Mouse (Mus musculus) thymus, postnatal 25 days (tissue): ENCODE results near the gene Myo1e.

Experiments
- DNase-seq: peaks from one replicate; pipeline ENCODE4 v3.0.0; 2022

The Myo1e gene

DNA sequence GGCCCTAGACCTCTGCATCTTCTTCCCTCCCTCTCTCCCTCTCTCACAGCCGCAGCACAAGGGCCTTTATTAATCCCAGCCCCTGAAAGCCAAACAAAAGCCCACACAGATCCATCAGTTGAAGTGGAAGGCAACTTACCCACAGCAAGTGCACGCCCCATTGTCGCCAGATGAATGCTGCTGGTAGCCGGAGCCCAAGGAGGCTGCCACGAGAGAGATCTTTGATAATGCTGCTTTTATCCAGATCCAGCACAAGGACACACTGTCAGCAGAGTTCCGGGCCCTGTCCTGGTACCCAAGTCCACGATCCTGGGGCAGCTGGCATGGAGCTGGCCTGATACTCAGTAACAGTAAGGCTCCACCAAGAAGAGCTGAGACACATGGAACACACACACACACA lies 91.1 kb downstream of the Myo1e start:
- no peak for DNase-seq

DNA sequence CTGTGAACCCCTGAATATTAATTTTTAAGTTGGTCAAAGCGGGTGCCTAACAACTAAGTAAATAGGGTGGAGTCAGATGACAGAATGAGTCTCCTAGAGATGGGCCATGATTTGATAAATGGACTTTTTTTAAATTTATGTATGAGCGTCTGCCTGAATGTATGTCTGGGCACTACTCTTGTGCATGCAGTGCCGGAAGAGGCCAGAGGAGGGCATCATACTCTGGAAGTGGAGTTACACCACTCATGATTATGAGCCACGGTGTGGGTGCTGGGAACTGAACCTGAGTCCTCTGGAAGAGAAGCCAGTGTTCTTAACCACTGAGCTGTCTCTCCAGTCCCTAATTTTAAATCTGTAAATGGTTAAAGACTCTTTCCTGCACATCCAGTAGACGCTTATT lies 93.6 kb downstream of the Myo1e start:
- no peak for DNase-seq

DNA sequence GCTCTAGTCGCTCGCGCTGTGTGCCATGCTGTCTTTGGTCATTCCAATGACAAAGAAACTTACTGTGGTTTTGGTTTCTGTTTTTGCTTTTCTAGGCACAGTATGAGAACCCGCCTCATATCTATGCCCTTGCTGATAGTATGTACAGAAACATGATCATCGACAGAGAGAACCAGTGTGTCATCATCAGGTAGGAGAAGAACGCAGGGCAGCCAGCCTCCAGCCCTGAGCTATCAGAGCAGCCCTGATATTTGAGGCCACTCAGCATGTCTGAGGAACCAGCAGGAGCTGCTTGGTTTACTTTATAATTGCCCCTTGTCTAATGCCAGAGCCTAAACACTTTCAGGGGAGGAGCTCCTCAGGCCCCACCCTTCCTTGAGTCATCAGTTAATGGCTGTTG lies 94.4 kb downstream of the Myo1e start:
- no peak for DNase-seq

DNA sequence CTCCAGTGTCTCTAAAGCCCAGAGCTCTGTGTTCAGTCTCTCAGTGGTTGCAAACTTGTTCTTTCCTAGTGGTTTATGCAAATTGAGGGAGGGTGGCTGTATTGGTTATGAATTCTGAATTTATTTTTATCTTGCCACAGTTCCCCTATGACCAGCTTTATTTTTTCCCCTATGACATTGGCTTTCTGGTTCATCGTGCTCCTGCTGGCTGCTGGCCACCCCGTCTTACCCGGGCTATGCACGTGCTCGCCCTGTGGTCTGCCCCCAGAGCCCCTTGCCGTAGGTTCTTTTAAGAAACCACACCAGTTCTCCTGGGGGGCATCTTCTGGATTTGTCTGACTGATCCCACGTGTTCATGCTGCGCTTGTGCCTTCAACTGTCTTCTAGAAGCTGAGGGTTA lies 97.8 kb downstream of the Myo1e start:
- DNase-seq = no peak

DNA sequence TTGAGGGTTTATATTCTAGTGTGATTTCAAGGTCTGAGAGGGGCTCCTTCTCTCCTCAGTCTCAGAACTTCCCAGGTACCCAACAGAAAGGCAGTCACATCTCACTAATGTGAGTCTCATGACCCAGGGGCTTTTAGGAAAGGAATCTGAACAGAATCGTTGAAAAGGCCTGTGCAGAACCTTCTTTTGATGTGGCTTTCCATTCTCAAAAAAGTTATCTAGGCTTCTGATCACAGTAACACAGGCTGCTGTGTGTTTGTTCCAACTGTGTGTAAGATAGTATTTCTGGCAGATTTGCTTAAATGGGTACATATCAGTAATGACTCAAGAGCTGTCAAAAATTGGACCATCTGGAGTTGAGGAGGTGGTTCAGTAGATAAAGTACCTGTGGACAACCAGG lies 102.9 kb downstream of the Myo1e start:
- peak; percentile 21 for DNase-seq

DNA sequence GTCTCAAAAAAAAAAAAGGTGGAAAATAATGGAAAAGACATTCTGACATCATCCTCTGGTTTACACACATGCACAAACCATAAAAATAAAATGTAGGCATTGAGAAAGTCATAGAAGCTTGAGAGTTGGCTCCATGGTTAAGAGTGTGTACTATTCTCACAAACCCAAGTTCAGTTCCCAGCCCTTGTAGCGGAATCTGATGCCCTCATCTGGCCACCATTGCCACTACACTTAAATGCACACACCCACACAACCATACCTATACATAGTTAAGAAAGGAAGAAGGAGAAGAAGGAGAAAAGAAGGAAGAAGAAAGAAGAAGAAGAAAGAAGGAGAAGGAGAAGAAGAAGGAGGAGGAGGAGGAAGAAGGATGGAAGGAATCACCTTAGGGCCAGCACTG lies 106.9 kb downstream of the Myo1e start:
- DNase-seq = no peak

DNA sequence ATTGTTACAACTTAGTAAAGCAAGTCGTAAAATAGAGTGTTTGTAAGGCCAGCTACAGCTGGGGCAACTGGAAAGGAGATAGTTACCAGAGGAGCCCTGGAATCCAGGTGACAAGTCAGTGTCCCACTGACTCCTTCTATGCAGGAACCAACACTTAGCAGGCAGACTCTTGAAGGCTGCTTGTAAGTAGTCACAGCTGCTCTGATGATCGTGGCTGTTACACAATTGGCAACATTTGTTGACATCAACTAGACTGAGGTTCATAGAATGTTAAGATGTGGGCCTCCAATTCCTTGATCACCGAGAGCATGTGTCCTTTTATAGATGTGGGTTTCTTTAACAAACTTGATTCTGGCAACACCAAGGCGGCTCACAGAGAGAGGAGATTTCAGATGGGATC lies 108.0 kb downstream of the Myo1e start:
- no peak for DNase-seq

DNA sequence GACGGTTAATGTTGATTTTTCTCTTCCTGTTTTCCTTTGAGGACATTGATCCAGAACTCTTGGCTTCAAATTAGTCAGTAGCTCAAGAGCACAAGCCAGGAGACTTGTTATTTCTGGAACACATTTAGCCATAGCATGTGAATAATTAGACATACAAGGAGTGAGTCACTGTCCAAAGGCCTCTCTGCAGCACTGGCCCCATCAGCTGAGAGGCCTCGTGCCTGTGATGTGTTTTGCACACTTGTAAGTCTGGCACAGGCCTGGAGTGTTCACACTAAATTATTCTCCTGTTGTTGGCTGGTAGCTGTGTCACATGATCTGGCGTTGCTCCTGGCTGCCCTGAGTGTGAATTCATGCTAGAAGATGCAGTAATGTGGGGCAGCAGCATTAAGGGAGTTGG lies 111.5 kb downstream of the Myo1e start:
- no peak for DNase-seq

DNA sequence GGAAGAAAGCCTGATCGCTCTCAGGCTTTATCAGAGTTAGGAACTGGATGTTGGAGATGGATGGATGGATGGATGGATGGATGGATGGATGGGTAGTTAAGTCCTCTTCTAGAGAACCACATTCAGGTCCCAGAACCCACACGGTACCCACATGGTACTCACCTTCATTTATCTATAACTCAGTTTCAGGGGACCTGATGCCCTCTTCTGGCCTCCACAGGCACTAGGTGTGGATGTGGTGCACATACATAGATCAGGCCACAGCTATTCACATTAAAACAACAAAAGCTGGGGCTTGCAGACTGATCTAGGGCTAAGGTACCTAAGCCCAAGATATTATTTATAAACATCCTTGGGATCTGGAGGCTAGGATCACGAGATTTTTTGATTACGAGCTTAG lies 117.2 kb downstream of the Myo1e start:
- no peak for DNase-seq

DNA sequence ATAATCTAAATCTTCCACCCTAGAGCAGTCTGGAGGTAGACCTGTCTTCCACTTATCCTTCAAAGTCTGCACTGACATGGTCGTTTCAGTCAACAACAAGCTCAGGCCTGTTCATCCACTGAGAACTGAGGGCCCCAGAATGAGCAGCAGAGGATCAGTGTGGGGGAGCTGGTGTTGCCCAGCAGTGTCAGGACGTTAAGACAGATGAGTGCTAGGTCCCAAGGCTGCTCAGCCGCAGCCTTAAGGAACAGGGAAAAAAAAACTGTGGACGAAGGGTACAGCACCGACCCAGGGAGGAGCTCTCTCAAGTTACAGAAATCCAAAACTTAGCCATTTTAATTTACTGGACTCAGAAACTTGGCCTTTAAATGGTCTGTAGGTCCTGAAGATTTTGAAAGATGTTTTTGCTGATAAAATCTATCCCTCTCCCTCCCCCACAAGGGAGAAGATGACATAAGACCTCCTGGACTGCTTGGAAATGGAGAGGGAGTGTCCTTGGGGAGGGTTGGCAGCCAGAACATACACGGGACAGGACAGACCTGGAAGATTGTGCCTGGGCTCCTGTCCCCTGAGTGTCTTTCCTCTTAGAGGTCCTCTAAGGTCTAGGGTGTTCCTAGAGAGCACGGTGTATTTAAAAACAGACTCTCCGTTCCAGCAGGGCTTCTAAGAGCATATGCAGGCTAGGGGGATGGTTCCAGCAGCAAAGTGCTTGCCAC lies 118.9 kb downstream of the Myo1e start:
- DNase-seq = no peak

DNA sequence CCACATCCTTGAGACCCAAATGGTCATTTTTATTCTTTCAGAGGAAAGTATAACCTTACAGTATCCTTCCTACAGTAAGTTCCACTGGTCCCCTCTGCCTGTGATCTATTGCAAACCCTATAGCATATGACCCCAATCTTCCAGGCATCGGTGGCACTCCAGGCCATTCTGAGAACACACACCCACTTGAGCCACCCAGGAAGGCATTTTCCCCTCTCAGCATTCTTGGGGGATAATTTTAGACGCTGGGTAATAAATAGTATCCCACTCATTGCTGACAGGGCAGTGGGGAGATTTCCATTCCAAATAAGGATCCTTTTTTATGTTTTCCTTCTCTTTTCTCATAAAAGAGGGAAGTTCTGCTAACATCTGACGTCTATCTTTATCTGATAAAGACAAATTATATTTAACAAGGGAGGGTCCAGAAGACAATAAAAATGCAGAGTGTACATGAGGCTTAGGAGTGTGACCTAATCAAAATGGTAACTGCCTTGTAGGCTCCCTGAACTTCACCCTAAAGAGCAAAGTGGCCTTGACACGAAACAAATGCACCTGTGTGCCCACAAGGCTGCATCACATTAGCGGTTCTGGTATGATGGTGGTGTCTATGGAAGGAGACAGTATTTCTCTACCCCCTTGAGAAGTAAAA lies 121.2 kb downstream of the Myo1e start:
- no peak for DNase-seq

DNA sequence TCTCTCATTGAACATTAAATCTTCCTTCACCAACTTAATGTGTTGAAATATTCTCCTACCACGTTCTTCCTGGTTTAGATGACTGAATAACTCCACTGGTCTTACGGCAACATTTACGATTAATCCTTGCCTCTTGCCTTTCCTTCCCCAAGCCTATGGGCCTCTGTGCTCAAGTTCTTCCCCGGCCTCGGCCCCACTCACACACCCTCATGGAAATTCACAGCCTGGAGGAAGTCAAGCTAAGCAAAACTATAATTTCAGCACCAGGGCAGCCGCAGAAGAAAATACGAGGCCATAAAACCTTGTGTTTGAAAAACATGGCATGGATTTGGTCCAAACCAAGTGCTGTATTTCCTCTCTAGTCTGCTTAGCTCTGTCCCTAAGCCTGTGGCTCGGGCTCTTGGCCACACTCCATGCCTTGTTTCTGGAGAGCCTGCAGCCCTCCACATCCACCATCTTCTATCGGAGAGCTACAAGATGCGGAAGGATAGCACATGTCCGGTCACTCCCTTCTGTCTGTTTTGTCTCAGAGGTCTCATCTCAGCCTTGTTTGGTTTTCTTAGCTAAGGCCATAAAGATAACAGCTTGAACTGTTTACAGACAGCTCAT lies 124.7 kb downstream of the Myo1e start:
- DNase-seq = no peak

DNA sequence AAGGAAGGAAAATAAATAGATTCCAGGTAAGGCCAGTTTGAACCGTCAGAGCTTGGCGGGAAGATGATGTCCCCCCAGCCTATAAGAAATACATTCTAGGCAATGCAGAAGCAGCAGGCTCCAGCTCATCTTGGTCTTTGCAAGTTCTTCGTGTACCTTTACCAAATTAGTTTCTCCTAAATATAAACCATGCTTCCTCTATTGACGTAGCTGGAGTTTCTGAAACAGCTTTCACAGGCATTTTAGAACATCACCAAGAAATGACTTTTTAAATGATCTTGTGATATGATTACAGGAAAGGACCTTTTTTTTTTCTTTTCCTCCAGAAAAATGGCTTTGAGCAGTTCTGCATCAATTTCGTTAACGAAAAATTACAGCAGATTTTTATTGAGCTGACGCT lies 131.2 kb downstream of the Myo1e start:
- DNase-seq = no peak

DNA sequence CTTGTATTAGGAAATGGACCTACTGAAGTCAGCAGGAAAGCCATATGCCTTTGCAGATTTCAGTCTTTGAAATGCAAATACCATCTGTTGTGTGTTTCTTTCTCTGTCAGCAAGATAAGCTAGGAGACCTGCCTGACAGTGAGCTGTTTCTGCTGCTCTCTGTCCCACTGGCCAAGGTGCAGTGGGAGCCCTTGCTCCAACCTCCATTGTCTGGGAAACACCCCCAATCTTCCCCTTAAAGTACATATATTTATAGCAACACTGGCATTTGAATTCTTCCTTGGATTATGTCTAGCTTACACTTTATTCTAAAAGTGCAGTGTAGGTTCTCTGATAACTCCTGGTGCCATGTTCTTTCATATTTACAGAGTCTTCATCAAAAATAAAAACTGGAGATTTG lies 131.7 kb downstream of the Myo1e start:
- no peak for DNase-seq

DNA sequence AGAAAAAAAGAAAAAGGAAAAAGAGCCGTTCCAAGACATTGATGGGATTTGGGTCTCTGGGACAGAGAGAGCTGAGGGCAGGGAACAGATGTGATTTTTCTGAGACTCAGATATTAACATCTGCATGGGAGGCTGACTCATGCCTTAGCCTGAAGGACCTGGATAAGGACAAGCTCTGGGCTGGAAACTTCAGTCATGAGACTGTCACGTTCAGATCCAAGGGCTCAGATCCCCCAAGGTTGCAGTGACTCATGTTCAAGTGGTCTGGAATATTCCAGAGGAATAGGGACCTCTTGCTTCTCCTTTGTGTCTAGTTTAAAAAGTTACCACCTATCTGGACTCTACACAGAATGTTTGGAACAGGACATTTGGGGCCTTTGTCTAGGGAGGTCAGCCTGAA lies 142.1 kb downstream of the Myo1e start:
- no peak for DNase-seq

DNA sequence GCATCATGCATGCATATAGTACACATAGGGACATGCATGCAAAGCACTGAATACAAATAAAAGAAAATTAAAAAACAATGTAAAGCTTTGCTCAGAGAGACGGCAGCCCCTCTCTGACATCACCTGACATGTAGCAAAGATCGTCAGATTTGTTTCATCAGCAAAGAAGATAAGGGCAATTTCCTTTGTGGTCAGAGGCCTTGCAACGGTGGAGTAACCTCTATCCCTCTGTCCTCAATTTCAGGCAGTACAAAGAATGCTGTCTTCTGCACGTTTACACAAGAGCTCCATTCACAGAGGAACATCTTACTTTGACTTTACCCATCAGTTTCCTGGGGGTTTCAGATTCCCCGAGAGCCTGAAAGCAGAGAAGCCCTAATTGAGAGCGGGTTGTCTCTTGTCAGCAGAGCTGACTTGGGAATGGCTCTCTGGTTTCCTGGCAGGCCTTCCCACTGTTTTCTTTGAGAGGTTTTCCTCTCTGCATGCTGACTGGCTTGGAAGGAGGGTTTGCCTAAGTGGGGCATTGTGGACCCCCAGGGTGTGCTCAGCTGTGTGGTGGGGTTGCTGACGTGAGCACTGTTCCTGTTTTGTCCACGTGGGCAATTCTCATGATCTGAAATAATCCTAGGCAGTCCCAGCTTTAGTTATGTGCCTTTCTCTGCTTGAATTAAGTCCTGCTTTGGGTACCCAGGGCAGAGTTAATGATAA lies 144.6 kb downstream of the Myo1e start:
- no peak for DNase-seq

DNA sequence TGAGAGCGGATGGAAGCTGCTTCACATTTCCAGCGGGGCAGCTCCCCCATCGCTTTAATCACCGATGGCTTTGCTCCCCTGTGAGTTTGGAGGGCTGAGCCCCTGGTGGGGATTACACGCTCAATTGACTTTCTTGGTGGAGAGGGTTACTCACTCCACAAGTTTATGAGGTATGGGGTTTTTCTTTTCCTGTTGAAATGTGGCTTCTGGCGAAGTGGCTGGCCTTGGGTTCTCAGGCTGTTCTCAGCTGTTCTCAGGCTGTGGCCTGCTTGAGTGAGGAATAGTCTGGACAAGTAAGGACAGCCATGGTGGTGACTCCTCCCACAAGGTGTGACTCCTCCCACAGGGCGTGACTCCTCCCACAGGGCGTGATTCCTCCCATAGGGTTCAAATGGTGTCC lies 149.1 kb downstream of the Myo1e start:
- no peak for DNase-seq

DNA sequence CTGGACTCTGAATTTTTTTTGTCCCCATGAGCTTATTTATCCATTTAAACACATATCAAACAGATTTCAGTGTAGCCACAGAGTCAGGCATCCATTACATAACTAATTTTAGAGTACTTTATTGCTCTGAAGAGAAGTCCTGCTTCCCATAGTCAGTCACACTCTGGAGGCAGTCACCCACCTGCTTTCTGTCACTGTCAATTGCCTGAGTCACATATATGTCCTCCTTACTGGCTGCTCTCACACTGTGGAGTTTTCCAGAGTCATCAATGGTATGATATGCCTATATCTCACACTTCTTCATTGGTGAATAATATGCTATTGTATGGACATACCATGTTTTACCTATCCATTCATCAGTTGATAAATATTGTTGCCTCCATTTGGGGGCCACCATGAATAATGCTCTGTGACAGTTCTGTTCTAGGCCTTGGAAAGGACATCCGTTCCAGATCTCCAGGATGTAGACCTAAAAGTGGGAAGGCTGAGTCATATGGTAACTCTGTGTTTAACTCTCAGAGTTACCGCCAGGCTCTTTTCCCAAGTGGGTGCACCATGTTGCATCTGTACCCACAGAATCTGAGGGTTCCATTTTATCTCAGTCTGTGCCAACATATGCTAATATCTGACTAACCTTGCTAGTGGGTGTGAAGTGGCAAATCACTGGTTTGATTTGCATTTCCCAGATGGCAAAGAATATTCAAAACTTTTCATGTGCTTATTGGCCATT lies 152.4 kb downstream of the Myo1e start:
- no peak for DNase-seq

DNA sequence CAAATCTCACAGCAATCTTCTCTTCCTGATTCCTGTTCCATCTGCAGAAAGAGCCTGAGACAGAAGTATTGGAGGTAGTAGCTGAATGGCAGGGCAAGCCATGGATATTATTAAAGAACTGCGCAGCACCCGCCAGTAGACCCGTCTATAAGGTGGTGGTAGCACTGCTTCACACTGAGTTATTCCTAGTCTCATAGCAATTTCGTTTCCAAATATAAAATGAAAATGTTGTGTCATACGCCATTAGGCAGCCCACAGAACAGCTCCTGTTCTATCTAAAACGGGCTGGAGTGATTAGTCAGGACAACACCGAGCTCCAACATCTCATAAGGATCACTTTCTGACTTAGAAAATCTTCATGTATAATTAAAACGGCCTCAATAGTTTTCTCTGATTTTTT lies 157.6 kb downstream of the Myo1e start:
- no peak for DNase-seq

DNA sequence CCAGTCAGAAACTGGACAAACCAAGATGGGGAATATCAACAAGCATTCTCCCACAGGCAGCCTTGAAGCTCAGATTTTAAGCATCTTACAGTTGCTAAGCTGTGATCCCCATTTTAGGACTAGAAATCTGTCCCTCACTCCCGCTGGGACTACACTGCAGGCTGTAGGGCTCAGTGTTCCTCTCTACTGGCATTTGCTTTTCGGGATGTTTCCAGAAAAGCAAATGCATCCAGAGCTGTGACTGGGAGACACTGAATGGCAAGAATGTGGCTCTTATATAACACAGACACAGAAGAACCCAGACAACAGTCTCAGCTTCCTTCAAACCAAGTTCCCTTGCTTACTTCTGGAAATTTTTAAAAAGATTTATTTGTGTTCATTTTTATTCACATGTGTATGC lies 158.8 kb downstream of the Myo1e start:
- DNase-seq = no peak

DNA sequence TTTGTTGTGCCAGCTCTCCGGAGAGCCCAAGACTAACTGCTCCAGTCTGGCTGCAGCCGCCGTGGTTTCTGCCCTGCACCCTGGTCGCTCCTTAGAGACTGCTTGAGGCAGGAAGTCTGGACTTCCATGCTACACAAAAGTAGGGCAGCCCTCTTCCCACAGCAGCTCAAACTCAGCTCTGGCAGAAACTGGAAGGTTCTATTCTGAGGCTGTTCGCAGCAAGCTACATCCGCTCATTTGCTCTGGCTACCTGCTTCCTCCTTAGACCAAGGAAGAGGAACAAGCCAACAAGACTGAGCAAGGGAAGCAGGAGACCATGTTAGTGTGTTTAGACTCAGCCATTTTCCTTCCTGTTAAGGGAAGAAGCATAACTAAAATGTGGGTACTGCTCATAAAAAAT lies 159.7 kb downstream of the Myo1e start:
- DNase-seq = no peak

DNA sequence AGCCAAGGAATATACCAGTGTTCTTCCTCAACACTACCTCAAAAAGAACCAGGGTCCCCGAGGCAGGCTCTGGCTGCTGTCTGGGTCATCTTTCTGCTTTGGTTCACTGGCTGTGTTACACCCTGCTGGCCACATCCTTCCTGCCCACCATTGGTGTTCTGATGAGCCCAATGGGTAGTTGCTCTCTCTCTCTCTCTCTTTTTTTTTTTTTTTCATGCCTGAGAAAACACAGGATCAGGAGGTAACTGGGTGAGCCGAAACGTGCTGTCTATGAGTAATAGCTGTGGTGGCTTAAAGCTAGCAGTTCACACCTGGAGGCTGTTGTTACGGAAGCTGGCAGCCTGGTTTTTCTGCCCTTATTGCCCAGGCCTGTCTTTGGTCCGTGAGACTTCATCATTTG lies 164.5 kb downstream of the Myo1e start:
- DNase-seq = no peak
